Mouse (Mus musculus) MEL-GATA-1-ER (cell line): ENCODE results near the gene Pdcd4.
"Not testable (repeated sequence)": the region's sequence is repeated elsewhere in the genome, so short reads cannot be mapped to it uniquely, and the experiment has no call there.

Source experiments
- DNase-seq: peaks from one replicate; pipeline ENCODE4 v3.0.0-alpha.2; 2012; ENCODE audit warnings: low read depth; ENCODE audit errors: extremely low read depth

The Pdcd4 gene

DNA sequence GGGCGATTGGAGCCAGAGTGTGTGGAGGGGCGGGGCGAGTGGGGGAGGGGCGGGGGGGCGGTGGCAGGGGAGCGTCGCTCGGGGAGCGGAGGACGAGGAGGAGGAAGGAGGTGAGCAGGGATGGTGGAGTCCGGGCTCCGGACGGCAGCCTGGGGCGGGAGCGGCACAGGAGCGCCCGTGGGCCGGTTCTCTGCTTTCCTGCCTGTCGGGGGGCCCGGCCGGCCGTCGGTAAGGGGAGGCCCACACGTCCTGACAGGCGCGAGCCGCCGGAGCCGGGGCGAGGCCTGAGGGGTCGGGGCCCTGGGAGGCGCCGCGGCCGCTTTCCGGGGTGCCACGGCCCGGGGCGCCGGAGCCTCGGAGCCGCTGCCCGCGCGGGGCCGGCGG is 52.7 kb downstream of the Pdcd4 start:
- DNase-seq = no peak

DNA sequence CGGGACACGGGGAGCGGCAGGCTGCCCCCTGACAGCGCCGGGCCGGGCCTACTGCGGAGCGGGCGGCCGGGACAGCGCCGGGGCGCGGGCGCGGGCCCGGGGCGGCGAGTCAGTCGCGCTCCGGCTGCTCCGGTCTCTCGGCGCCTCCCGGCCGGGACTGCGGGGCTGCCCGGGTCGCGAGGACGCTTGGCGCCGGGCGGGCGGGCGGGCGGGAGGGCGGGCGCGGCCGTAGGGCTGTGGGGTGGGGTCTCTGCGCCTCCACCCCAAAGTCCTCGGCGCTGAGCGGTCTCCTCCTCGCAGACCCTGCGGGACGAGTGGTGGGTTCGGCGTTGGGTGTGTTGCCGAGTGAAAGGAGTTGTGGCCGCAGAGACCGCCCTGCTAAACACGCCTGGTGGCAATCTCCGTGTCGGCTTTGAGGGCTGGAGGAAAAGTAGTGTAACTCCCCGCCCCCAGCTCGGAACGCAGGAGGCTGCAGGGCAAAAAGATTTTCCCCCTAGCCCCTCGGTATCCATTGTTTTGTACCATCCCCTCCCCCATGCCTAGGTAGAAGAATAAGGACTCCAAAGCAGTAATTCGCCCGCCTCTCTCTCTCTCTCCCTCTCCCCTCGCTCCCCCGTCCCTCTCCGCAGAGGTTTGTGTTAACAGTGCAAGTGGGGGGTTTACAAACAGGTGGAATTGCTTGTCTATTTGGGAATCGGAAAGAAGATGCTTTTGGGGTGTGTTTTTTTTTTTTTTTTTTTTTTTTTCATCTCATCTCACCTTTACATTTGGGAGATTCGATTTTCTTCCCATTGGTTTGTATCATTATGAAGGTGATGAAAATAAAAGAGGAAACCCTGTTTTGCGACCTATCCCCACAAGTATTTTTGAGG is 53.4 kb downstream of the Pdcd4 start:
- peak; percentile 46 for DNase-seq

DNA sequence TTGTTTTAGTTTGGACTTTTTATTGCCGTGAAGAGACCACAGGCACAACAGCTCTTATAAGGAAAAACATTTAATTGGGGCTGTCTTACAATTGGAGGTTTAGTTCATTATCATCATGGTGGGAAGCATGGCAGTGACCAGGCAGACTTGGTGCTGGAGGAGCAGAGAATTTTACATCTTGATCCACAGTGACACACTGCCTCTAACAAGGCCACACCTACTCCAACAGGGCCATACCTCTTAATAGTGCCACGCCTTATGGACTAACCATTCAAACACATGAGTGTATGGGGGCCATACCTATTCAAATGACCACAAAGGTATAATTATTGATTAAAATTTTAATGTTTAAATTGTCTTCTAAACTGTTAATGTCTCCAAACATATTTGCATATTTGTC is 65.5 kb downstream of the Pdcd4 start:
- no peak for DNase-seq

DNA sequence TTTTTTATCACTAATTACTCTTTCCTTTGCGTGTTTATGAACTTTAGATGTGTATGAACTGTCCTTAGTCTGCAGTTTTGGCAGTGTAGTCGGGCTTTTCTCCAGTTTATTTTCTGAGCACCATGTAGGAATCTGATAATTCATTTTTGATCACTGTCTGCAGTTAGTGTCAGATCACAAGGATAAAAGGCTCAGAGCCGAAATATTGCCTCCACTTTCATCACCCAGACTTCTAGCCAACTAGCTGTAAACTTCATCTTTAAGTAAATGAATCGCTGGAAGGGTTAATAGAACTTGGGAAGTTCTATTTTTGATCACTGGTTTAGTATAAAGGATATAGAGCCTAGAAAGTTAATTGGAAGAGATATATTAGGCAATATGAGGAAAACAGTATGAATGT is 70.5 kb downstream of the Pdcd4 start:
- DNase-seq = no peak

DNA sequence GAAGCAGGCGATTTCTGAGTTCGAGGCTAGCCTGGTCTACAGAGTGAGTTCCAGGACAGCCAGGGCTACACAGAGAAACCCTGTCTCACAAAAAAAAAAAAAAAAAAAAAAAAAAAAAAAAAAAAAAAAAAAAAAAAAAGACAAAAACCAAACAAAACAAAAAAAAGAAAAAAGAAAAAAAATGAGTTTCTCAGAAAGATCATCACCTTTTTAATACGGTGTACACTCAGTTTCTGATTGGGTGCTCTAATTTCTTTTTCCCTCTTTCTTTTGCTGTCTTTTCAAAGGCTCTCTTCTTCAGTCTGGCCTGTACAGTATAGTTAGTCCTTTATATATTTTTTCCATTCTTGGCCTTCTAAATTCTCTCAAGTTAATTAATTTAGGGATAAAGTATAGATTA is 72.3 kb downstream of the Pdcd4 start:
- not testable (repeated sequence) for DNase-seq

DNA sequence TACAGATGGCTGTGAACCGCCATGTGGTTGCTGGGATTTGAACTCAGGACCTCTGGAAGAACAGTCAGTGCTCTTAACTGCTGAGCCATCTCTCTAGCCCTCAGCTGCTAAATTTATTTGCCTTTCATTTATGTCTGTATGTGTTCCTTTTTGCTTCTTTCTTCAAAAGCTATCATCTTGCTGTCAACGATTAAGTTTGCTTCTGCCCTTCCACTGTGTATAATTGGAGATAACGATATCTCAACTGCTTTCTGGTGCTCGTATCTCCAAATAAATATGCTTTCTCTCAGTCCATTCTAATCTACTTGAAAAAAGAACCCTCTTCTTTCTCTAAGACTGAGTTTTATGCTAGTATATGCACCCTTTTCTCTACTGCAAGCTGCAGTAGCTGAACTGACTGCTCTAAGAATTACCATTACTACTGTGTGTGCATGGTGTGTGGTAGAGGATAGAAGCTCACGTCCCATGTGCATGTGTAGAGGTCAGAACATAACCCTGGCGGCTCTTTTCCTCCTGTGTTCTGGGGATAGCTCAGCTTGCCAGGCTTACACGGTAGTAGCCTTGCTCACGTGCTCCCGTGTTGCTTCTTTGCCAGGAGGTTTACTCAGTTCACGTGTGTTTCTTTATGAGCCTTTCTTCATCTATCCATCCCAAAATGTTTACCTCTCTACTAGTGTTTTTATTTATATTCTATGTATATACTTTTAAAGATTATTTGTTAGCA is 73.0 kb downstream of the Pdcd4 start:
- DNase-seq = peak; percentile 76

DNA sequence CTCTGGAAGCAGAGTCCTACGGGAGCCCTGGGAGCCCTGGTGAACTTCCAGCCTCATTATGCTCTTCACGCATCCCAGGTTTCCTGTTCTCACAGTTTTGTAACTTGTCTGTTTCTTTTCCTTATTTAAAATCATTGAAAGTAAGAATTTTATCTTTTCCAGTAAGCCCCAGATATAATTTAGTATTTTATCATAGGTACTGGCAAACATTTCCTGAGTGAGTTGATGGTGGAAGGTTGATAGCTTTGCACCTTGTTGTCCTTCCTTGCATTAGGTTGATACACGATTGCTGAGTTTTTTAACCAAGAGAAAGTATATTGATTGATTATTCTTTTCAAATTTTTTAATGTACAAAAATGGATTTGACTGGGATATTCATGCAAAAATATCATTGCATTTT is 77.2 kb downstream of the Pdcd4 start:
- no peak for DNase-seq

DNA sequence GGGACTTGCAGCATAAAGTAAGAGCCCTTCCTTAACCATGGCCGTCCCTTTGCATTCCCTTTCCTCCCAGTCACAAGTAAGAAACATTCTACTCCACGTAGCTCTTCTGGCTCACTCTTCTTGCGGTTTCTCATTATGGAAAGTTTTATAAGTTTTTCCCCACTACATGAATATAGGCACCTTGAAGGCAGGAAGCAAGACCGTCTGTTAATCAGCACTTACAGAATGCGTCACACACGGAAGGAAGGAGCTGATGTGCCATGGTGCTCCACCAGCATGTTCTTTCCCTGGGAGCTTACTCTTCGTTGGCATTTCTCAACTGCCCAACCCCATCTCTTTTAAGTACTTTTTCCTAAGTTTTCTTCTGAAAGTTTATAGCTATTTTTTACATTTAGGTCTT is 79.9 kb downstream of the Pdcd4 start:
- DNase-seq = peak; percentile 12

DNA sequence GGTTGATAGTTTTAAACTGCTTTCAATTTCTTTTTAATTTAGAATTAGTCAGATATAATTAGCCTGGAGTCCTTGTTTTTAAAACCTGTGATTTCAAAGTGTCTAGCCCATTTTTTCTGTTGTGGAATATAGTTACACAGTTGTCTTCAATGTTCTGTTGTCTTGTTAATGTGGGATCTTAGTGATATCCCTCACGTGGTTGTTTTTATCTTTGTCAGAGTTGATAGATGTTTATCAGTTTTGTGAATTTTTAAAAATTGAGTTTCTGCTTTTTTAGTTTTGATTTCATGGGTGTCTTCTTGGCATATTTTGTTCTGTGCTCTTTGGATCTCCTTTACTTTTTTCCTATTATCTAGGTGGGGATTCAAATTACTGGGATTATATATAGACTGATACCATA is 81.6 kb downstream of the Pdcd4 start:
- no peak for DNase-seq
